Mouse (Mus musculus): Measurements from ENCODE around the gene Fam163a.

DNA sequence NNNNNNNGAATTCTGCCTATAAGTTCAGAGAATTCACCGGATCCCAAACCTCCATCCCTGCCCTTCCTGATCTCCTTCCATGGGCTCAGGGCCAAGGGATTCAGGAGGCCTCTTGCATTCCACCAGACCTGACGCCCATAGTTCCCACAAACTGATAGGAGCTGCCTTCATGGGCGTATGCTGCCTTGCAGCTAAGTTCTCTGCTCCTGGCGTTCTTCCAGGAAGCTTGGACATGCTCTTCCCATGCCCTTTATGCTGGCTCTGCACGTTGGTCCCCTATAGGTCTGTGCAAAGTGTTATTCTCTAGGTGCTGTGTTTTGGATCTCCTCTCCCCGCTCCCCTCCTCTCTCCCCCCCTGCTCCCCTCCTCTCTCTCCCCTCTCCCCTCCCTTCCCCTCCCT is 36.1 kb downstream of the Fam163a start:
- no peak for TF ChIP-seq MAFK (IDR thresholded peaks at IDR 0.05; ENCODE audit: insufficient read depth, low read depth, low read length)
- TF ChIP-seq ZNF384 (IDR thresholded peaks at IDR 0.05; ENCODE audit: low read depth, low read length), result no peak
- no peak for TF ChIP-seq ZC3H11A (IDR thresholded peaks at IDR 0.05; ENCODE audit: borderline replicate concordance, low read depth, low read length)
- TF ChIP-seq CHD2 (IDR thresholded peaks at IDR 0.05; ENCODE audit: low read depth, low read length), result no peak
- TF ChIP-seq HCFC1 (IDR thresholded peaks at IDR 0.05; ENCODE audit: borderline replicate concordance, insufficient read depth, low read length), result no peak

Measured in ES-E14 (cell line).